In the genomic region with DNA sequence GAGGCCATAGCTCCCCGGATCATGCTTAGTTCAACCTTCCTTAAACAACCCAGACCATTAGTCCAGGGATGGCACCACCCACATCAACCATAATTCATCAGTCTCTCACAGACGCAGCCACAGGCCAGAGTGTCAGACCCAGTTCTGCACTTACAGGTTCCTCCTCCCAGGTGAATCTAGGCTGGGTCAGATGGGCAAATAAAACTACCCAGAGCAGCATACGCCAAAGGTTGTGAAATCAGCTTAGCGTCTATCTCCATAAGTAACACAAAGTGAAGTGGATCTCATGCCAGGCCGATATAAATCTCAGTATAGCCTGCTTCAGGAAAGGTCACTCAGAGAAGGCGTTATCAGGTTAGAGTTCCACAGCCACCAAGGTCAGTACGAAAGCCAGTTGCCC, we compare ENCODE assay signal across 26 mouse cellular contexts.
"Had no signal": no experiment of that assay in that cellular context is flagged by ENCODE, and none has a peak within 500 bp of the region (broad histone marks: within the 10 kb centered on the region; RNA-seq: fewer than 3 reads in every experiment).

No protein-coding gene starts in this region.

- H3K36me3 ChIP-seq: embryonic facial prominence, embryonic 10.5 days; embryonic facial prominence, embryonic 12.5 days; embryonic facial prominence, embryonic 13.5 days; embryonic facial prominence, embryonic 15.5 days; forebrain, embryonic 10.5 days; forebrain, embryonic 12.5 days; forebrain, embryonic 15.5 days had no signal

- H3K27ac ChIP-seq: embryonic facial prominence, embryonic 10.5 days; embryonic facial prominence, embryonic 12.5 days; embryonic facial prominence, embryonic 13.5 days; embryonic facial prominence, embryonic 15.5 days; forebrain, embryonic 10.5 days; forebrain, embryonic 12.5 days; forebrain, embryonic 13.5 days; forebrain, embryonic 15.5 days; gastrocnemius, adult 2 months had no signal

- H3K4me1 ChIP-seq: embryonic facial prominence, embryonic 10.5 days; embryonic facial prominence, embryonic 12.5 days; embryonic facial prominence, embryonic 13.5 days; embryonic facial prominence, embryonic 15.5 days; forebrain, embryonic 10.5 days; forebrain, embryonic 12.5 days; forebrain, embryonic 13.5 days; forebrain, embryonic 15.5 days had no signal

- H3K9me3 ChIP-seq: embryonic facial prominence, embryonic 10.5 days; embryonic facial prominence, embryonic 12.5 days; embryonic facial prominence, embryonic 13.5 days; embryonic facial prominence, embryonic 15.5 days; forebrain, embryonic 10.5 days; forebrain, embryonic 12.5 days; forebrain, embryonic 13.5 days; forebrain, embryonic 15.5 days had no signal

- DNase-seq: cerebellum, adult 18-20 months; cerebellum, adult 2 months; cerebellum, adult 8-10 months; cerebellum, adult 9-10 months; cerebellum, adult 9-11 months; cerebellum, postnatal 10 days; cerebellum, postnatal 14 days; cerebellum, postnatal 25 days; cerebellum, postnatal 36 days; embryo, embryonic 11 days; forebrain, postnatal 0 days; gastrocnemius, adult 2 months; gastrocnemius, postnatal 10 days; gastrocnemius, postnatal 14 days; gastrocnemius, postnatal 25 days; gastrocnemius, postnatal 36 days; heart, adult 18-20 months had no signal

- H3K27me3 ChIP-seq: embryonic facial prominence, embryonic 12.5 days; embryonic facial prominence, embryonic 13.5 days; embryonic facial prominence, embryonic 15.5 days; forebrain, embryonic 12.5 days; forebrain, embryonic 13.5 days; forebrain, embryonic 15.5 days had no signal

- H3K9ac ChIP-seq: embryonic facial prominence, embryonic 12.5 days; embryonic facial prominence, embryonic 13.5 days; embryonic facial prominence, embryonic 15.5 days; forebrain, embryonic 12.5 days; forebrain, embryonic 13.5 days; forebrain, embryonic 15.5 days; forebrain, postnatal 0 days had no signal

- H3K4me3 ChIP-seq: embryonic facial prominence, embryonic 10.5 days; embryonic facial prominence, embryonic 12.5 days; embryonic facial prominence, embryonic 13.5 days; embryonic facial prominence, embryonic 15.5 days; erythroblast, embryonic 14.5 days; forebrain, embryonic 10.5 days; forebrain, embryonic 12.5 days; forebrain, embryonic 13.5 days; forebrain, embryonic 15.5 days; gastrocnemius, adult 2 months had no signal
